Mouse (Mus musculus): ENCODE results near the gene Tmem50b.
"Not testable (repeated sequence)": the region's sequence is repeated elsewhere in the genome, so short reads cannot be mapped to it uniquely, and the experiment has no call there.

Gene Tmem50b

GRCm38 (mm10) chr16:91597672-91598010 is at the start of gene Tmem50b:
Tmem50b (minus strand) TSS chr16:91597800.
- peak; percentile 97 to 99 for DNase-seq (ENCODE audit: low spot score in 2 of 2)

DNA sequence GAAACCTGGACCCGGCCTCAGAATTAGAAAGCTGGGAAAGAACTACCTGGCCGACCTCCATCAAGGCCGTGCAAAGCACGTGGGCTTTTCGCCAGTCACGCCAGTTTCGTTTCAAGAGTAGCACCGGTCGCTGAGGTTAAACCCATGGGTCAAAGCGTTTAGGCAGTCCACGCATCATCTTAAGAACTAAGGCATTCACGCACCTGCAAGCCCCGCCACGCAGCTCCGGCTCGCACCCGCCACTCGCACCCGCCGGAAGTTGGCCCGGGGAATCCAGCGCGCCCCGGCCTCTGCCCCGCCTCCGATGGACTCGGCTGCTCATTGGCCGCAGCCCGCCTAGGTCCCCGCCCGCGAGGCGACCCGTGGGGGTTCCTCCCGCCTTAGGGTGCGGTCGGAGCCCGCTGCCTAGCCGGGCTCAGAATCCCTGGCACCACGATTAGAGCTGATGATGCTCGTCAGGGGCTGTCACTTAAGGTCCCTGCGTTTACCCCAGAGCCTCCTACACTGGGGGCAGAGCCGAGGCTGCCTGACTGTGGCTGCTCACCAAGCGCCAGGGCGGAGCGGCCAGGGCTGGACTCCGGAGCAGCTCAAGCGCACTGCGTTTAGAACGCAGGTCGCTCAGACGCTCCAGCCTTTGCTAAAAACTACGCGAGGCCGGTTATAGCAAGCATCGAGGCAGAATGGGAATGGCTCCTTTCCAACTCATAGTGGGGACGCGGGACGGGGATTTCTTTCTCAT is 49.2 kb upstream of the Tmem50b start, which contains the start of gene Gart:
TSS of gene Gart (minus strand) at position 272 of the 739 bp plus-strand sequence.
- DNase-seq (ENCODE audit: low spot score in 2 of 2): peak; percentile 93 to 94

DNA sequence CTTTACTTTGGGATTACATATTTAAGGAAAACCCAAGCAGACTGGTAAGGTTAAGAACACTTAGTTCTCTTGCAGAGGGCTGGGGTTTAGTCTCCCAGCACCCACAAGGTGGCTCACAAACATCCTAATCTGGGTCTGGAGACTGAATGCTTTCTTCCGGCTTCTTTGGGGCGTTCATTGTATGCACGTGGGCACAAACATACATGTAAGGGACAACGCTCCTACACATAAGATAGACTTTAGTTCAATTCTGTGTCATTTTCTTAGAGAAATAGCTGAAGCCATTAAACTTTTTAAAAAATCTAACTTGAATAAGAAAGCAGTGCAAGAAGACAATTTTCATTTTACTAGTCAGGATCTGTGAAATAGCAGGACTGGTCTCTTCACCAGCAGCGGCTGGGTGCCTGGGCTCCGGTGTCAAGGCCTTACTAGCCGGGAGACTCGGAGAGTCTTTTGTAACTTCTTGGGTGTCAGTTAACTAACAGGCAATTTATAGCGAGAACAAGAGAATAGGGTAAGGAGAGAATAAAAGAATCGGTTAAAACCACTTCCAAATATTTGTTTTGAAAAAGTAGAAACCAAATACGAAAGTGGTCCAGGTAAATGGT is 48.5 kb upstream of the Tmem50b start:
- DNase-seq (ENCODE audit: low spot score in 2 of 2): peak; percentile 32 to 50

DNA sequence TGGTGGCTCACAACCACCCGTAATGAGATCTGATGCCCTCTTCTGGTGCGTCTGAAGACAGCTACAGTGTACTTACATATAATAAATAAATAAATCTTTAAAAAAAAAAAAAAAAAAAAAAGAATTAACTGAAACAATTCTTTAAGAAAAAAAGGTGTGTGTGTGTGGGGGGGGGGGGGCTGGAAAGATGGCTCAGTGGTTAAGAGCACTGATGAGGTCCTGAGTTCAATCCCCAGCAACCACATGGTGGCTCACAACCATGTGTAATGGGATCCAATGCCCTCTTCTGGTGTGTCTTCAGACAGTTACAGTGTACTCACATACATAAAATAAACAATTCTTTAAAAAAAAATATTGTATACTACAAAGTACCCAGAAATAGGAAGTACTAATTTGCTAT is 47.8 kb upstream of the Tmem50b start:
- not testable (repeated sequence) for DNase-seq (ENCODE audit: low spot score in 2 of 2)

GRCm38 (mm10) chr16:91644901-91645300 is 47.3 kb upstream of the Tmem50b start:
- DNase-seq (ENCODE audit: low spot score in 2 of 2): no peak

GRCm38 (mm10) chr16:91640171-91640570 is 42.6 kb upstream of the Tmem50b start:
- no peak for DNase-seq (ENCODE audit: low spot score in 2 of 2)

- no peak for DNase-seq (ENCODE audit: low spot score in 2 of 2)
These were observed 42.0 kb upstream of the Tmem50b start for GRCm38 (mm10) chr16:91639636-91640035.

DNA sequence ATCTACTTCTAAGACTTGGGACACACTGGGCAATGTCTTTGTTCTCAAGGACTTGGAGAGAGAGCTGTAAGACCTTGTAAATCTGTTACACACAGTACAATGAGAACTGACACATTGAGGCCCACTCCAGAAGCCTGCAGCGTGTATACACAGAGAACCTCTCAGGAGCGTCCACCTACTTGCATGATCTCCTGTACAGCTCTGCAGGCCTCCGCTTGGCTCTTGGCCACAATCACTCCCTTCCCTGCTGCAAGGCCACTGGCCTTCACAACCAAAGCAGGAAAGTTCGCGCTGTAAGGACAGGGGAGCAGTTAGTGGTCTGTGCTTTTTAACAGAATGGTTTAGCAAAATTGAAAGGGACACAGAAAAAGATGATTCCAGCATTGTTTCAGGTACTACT is 41.6 kb upstream of the Tmem50b start:
- no peak for DNase-seq (ENCODE audit: low spot score in 2 of 2)

GRCm38 (mm10) chr16:91633641-91634040 is 36.0 kb upstream of the Tmem50b start:
- no peak for DNase-seq (ENCODE audit: low spot score in 2 of 2)

GRCm38 (mm10) chr16:91632940-91633339 is 35.3 kb upstream of the Tmem50b start:
- DNase-seq (ENCODE audit: low spot score in 2 of 2): no peak

GRCm38 (mm10) chr16:91632439-91632838 is 34.8 kb upstream of the Tmem50b start:
- no peak for DNase-seq (ENCODE audit: low spot score in 2 of 2)

DNA sequence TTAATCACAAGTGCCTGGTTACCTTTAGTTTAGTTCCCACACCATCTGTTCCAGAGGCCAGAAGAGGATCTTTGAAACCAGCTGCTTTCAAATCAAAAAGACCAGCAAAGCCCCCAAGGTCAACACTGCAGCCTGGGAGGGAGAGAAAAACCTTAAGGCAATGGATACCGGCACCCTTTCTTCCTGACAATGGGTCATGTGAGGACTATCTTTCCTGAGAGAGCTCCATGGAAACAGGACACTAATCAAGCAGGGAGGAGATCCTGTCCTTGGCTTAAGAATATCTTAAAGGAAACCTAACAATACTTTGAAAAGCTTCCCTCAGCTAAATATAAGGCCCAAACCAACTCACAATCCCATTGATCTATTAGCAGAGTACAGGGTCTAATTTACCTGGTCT is 33.0 kb upstream of the Tmem50b start:
- DNase-seq (ENCODE audit: low spot score in 2 of 2): no peak

DNA sequence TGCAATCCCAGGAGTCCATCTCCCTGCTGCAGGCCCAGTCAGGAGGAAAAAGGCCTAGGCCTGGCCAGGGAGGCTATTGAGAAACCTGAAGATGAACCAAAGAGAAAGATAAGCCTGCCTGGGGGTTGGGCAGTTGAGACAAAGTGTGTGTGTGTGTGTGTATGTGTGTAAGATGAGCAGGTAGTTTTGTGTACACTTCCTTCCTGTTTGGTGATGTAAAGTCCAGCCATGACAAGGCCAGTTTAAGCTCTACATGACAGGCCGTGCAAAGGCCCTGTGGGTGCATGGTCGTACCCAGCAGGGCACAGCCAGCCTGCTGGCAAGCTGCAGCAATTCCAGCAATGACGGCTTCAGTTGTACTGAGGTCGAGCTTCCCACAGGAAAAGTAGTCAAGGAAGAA is 32.1 kb upstream of the Tmem50b start:
- DNase-seq (ENCODE audit: low spot score in 2 of 2): no peak

- DNase-seq (ENCODE audit: low spot score in 2 of 2): no peak
These were observed 31.1 kb upstream of the Tmem50b start for GRCm38 (mm10) chr16:91628673-91629072.

GRCm38 (mm10) chr16:91627831-91628230 is 30.2 kb upstream of the Tmem50b start:
- no peak for DNase-seq (ENCODE audit: low spot score in 2 of 2)

DNA sequence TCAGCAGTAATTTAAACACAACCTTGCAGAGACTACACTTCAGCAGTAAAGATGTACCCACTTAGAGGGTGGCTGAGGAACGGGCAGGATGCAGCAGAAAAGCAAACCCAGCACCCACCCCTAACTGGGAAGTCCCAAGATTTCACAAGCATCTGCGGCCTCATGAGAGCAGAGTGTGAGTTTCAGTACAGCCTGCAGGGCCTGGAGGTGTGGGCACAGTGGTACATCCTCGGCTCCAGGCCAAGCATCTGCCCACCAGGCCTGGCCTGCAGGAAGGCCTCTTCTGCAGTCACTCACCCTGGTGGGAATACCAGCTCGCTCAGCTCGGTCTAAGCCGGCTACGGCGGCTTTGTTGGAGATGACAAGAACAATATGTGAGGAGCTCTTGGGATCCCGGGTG is 25.5 kb upstream of the Tmem50b start:
- no peak for DNase-seq (ENCODE audit: low spot score in 2 of 2)

DNA sequence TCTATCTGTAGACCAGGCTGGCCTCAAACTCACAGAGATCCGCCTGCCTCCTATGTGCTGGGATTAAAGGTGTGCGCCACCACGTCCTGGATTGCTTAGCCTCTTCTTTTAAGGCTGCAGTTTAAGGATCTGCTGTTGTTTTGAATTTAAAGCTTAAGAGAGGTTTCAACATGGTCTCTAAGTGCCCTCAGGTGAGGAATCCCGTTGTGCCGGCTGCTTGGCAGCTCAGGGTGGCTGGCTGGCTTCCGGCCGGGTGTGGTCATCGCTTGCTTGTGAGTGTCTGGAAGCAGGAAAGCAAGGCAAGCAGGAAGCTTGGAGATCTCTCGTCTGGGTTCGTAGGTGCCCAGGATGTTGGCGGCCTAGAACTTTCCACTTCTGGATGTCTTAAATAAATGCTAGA is 23.4 kb upstream of the Tmem50b start:
- DNase-seq (ENCODE audit: low spot score in 2 of 2): no peak

DNA sequence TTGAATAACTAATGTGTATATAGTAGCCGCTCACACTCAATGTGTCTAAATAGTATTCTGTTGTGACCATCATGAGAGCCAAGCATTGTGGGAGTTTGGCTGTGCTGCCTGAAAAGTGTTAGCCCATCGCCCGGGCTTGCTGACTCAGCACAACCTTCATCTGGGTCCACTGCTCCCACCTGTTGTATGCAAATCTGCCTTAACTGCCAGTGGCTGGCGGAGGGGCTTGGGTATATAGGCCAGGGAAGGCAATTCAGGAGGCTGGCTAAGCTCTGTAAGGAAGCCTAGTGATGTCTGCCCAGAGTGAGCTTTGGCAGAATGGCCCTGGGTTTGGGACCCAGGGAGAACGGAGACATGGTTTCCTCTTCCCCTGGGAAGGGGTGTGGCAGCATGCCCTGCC is 22.6 kb upstream of the Tmem50b start:
- DNase-seq (ENCODE audit: low spot score in 2 of 2): no peak

DNA sequence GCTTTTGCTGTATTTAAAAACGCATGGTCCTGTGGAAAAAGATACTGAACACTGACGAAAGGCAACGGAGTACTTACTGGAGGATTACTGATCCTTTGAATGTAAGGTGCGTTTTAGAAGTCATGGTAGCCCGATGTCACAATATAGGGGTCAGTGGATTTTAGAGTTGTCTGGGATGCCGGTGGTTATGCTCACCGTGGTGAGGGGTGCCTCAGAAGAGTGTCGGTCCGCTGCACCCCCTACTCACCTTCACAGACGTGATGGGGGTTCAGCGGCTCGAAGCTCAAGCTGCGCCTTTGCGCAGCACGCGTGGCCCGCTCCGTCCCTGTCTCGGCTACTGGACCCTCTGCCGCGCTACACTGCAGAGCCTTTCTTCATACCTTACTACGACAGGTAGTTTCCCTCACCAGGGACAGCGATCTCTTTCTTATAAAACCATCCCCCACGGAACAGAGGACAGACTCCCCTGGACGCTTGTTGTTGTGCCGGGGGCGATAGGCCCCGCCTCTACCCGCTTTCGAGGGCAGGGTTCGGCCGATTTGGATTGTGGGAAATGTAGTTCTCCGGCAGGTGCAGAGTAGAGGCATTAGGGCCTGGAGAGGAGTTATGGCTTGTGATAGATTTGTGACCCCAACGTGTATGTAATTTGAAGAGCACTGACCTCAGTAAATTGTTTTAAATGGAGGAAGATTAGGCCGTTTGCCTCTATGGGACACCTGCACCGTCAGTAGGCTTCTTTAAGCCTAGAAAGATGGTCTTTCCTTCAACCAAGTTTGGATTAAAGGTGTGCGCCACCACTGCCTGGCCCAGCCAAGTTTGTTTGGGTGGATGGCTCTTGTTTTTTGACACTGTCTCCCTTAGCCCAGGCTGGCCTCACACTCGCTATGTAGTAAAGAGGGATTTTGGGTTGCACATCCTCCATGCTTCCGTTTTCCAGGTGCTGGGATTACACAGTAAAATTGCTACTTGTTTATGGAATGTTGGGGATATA is 21.2 kb upstream of the Tmem50b start, which contains the start of gene Dnajc28:
TSS of gene Dnajc28 (minus strand) at position 516 of the 991 bp plus-strand sequence.
- DNase-seq (ENCODE audit: low spot score in 2 of 2): peak; percentile 65 to 75

DNA sequence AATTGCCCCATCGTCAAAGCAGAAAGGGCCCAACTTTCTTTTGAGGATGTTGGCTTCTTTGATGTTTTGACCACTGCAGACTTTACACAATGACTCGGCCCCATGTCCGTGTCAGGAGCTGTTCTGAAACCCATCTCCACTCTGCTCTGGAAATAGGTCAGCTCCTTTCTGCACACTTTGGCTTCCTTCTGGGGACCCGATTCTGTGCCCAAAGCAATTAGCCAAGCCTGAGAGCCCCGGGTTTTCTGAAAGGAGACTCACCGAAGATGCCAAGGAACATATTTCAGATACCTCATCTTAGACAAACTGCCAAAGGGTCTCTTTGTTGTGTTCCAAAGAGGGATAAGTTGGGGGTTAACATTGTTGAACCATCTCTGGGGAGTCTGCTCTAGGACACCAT is 17.0 kb upstream of the Tmem50b start:
- no peak for DNase-seq (ENCODE audit: low spot score in 2 of 2)

DNA sequence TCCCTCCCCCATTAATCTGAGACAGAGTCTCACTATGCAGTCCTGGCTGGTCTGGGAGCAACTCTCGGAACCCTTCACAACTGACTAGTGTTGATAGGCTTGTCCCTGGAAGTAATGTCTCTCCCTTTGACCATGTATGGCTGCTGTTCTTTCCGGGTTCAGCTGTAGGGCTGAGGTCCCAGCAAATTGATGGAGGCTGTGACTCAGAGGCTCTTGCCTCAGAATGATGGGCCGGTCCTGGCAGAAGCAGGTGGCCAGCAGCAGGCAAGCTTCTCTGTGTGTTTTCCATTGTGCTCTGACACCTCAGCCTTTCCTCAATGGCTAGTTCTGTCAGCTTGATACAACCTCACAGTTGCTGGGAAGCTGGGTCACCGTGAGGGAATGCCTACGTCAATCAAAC is 14.9 kb upstream of the Tmem50b start:
- DNase-seq (ENCODE audit: low spot score in 2 of 2): no peak

GRCm38 (mm10) chr16:91611248-91611647 is 13.6 kb upstream of the Tmem50b start:
- no peak for DNase-seq (ENCODE audit: low spot score in 2 of 2)
